Mouse (Mus musculus) layer of hippocampus, adult 2 months (tissue): ENCODE results near the gene Pwwp2b. TPM values are rescaled to one million over a fixed set of nuclear protein-coding genes. Genes with fewer than 3 reads are reported as not detected.

Experiments used
- DNase-seq, 2 experiments: peaks; one replicate each; pipeline ENCODE4 v3.0.0; 2022; ENCODE audit warnings: low spot score in 2 of 2
- H3K27ac ChIP-seq: fragments of 200-600 bp; 2 replicates; pipeline ENCODE4 v1.8.1; 2022
- H3K4me3 ChIP-seq: fragments of 200-600 bp; 2 replicates; pipeline ENCODE4 v1.8.1; 2022; ENCODE audit warnings: mild to moderate bottlenecking
- CTCF ChIP-seq: fragments of 200-600 bp; conservative IDR thresholded peaks from 2 replicates; pipeline ENCODE4 v1.8.1; 2022; ENCODE audit warnings: antibody characterized with exemption, mild to moderate bottlenecking, moderate library complexity
- total RNA-seq, 2 experiments: library from RNA; stranded (reverse); gene quantifications; 2 replicates each; pipeline ENCODE4 v1.2.3; 2021

Pwwp2b gene
- total RNA-seq, 2 experiments from 2014 or later = 35.0 to 37.6 TPM

DNA sequence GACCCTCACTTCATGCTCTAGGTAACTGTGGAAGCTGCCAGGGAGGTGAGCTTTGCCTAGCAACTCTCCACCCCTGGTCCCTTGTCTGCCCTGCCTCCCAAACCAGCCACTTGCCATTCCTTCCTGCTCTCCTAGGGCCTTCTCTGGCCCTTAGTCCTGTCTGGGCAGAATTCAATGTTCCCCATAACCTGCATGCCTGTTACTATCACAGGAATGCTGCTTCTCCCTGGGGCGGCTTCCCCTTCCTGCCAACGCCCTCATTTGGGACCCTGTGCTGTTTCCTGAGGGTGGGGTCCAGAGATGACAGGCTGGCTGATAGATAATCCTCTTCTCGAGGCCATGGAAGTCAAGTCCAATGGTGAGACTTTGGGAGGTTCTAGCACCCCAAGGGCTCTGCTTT is 5.2 kb downstream of the Pwwp2b start:
- DNase-seq = no peak
- TF ChIP-seq CTCF = no peak

DNA sequence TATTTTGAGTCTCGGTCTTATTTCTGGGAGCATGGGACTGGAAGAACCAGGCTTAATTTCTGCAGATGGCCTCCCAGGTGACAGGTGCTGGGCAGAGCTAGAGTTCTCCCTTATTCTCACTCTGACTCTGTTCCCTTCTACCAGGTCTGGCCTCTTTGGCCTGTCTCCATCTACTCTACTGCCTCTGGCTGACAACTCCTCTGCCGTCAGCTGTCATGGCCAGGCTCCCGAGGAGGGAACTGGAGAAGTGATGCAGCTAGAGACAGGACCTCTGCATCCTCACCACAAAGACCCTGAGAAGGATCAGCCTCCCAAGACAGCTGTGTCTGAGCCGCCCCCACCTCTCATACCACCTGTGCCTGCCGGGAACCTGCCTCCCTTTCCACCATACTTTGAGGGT is 6.3 kb downstream of the Pwwp2b start:
- no peak overlapping the region for H3K27ac ChIP-seq
- TF ChIP-seq CTCF = no peak
- no peak overlapping the region for H3K4me3 ChIP-seq
- DNase-seq = no peak

More for the DNA sequence above, 5.2 kb downstream of the Pwwp2b start:
- peak overlapping the region; percentile 99; the same call in 1 of the 2 replicates for H3K27ac ChIP-seq
- H3K4me3 ChIP-seq = no peak overlapping the region

DNA sequence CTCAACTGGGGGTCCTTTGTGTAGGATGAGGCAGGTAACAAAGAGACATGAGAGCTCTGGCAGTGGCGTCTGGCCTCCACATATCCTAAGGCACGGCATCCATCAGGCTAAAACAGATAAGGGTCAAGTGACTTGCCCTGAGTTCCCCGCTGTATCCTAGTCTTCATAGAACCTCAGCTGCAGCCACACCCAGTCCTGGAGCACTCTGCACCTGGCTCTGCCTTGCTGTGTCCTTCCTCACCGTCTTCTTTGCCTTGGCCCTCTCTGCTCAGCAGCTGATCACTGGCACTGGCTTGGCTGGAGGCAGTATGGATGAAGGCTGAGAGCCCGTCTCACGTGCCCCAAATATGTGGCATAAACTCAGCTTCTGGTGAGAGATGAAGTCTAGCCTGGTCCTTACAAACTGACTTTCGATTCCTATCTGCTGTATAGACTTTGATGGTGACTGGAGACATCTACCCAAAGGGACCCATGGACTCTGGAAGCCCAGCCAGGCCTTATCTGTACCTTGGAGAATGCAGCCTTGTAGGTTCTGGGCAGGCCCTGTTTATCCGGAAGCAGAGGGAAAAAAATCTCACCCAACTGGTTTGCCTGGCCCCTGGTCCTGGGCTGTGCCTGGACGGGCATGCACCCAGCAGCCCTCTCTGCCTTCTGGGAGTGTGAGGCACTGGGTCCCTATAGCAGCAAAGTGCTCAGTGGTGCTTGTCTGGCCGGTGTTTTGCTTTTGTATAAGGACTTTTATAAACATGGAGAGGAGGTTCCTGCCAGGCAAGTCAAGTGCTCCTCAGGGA is 9.7 kb downstream of the Pwwp2b start:
- no peak overlapping the region for H3K27ac ChIP-seq
- DNase-seq = no peak
- no peak overlapping the region for H3K4me3 ChIP-seq
- no peak for TF ChIP-seq CTCF

DNA sequence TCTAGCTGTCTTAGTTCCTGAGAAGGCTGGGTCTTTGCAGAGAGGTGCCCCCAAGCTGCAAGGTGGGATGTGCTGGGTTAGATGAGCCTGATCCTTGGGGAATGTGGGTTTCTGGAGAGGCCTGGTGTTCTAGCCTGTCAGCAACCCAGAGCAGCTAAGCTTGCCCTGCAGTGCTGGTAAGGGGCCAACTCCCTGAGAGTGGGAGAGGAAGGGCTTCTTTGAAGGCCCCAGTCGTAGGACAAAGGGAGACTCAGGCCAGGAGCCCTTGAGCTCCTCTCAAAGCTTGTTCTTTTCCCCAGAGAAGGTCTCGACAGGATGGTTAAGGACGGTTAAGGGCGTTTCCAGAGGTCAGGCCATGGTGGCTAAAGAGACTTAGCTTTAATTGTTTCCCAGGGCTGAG is 16.1 kb downstream of the Pwwp2b start:
- no peak for TF ChIP-seq CTCF
- Histone ChIP-seq H3K4me3 (no peak overlapping the region), H3K27ac (peak overlapping the region; percentile 55; the same call in 1 of the 2 replicates)
- no peak for DNase-seq

DNA sequence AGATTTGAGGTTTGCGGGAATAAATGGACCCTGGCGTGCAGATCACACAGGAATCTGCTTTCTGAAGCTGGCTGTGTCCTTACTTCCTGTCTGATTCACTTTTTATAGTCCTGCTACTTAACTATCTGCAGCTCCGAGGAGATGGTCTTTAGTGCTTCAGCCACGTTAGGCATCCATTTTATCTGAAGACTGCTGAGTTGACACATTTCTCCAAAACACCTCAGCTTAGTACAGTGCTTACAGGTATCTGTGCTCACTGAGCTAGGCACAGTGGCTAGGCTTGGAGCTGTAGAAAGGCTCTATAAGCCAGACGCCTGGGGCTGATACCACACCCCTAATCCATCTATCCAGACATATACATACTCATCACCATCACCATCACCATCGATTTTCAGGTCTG is 17.4 kb downstream of the Pwwp2b start:
- no peak overlapping the region for H3K4me3 ChIP-seq
- no peak for TF ChIP-seq CTCF
- DNase-seq = no peak
- H3K27ac ChIP-seq = peak overlapping the region; percentile 68; the same call in 1 of the 2 replicates

DNA sequence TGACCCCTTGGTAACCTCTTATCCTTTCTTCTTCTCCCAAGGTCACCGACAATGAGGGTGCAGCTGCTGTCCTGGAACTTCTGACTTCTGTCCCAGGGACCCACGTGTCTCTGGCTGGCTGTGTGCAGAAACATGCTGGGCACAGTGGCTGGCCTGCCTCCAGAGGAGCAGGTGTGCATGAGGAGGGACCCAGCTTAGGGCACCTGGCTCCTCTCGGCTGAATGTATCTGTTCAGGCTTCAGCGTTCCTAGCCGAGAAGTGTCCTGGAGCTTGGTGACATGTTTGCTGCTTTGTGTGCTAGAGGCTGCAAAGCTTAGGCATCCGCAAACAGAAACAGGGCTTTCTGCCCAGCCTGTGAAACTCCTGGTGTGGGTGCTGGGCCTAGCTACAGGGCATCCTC is 18.1 kb downstream of the Pwwp2b start:
- no peak for TF ChIP-seq CTCF
- Histone ChIP-seq H3K27ac (peak overlapping the region; percentile 68), H3K4me3 (no peak overlapping the region)
- DNase-seq = no peak

DNA sequence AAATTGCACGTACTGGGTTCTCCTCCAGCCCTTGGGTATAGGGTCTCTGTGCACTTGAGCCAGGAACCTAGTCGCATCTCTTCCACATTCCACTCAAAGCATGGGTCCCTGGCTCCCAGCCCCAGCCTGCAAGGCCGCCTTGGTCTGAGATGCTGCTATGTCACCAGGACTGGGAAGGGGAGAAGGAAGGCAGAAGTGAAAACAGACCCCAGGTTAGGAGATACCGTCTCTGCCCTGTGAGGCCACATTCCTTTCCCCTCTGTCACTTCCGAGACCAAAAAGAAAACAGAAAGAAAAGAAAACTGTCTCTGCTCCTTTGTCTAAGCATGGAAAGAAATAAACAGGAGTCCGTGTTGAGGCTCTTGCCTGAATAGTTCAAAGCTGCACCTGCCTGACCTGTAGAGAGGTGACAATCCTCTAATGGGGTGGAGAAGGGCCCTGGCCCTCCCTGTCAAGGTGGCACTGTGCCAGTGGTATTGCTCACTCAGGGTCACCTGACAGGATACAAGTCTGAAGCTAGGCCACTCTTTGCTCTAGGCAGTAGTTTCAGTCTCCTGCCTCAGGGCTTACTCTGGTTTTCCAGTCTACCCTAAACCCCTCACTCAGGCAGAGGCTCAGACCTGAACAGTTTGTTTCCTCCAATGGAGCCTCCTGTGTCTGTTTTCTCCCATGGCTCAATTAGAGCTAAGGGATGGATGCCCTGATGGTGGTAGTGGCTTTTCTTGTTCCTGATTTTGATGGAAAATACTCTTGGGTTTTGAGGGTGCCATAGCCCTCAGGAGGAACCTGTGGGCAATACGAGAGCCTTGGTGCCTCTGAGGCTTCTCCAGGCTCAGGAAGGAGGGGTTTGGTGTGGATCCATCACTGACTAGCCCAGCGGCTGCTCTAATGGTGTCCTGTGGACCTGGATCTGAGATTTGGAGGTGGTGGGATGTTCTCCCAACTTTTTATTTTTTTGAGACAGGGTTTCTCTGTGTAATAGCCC is 18.9 kb downstream of the Pwwp2b start:
- Histone ChIP-seq H3K4me3 (no peak overlapping the region), H3K27ac (peak overlapping the region; percentile 68)
- no peak for DNase-seq
- no peak for TF ChIP-seq CTCF

DNA sequence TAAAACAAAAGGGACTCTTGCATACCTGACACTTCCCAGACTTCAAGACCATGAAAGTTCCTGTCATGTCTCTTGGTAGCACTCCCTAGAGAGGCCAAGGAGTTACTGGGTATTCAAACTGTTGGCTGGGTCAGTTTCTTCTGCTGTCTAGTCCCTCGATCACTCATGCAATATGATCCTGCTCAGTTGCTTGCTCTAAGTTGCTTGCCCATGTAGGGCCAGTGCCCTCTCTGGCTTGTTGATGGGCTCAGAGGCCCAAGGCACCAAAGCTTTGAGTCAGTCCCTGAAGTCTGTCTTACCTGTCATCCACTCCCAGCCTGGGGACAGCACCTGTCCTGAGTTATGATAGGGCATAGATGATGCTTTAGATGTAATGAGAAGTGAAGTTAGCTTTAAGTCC is 22.5 kb downstream of the Pwwp2b start:
- H3K27ac ChIP-seq = no peak overlapping the region
- DNase-seq = no peak
- H3K4me3 ChIP-seq = no peak overlapping the region
- no peak for TF ChIP-seq CTCF

DNA sequence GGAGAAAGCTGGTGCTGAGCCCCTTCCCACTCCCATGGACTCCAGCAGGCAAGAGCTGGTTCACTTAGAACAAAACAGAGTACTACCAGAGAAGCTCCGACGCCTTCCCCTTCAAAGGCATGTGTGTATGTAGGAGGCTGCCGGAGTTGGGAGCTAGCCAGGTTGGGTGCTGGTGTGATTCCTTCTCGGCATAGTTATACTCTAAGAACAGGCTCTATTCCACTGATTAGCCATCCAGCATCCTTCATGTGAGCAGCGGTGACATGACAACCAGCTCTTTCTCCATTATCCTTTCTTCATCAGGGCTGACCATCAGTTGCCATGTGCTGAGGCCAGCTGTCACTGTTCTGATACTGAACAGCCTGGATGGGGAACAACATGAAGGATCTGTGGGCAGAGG is 23.6 kb downstream of the Pwwp2b start:
- no peak for TF ChIP-seq CTCF
- peak overlapping the region; percentile 78 for H3K27ac ChIP-seq
- DNase-seq = peak; percentile 57 to 66
- H3K4me3 ChIP-seq = no peak overlapping the region

DNA sequence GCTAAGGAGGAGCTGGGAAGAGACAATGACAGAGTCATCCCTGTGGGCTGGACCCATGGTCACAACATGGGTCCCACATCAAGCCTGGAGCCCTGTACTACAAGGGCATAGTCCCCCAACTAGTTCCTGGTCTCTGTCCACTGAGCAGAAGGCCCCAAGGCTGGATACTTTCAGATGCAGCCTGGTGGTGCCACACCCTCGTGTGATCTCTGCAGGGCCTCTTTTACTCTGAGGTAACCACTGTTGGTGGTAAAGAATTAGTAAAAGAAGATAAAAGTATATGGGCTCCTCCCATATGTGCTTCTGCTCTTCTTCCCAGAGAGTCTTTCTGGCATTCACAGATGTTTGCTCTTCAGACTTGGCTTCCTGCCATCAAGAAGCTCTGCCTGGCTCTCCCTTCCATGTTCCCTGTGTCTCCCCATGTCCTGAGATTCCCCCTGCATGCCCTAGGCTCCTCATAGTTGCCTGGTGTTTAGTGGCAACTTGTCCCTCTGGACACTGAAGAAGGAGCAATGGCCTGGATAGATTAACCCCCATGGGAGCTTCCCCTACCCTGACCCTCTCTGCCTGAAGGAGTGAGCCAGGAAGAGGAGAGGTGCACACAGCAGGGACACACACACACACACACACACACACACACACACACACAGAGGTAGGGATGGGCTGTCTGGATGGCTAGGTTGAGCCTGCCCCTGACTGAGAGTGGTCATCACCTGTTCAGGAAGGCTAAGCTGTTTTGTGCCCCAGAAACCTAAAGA is 24.5 kb downstream of the Pwwp2b start:
- H3K27ac ChIP-seq = peak overlapping the region; percentile 77
- TF ChIP-seq CTCF = no peak

DNA sequence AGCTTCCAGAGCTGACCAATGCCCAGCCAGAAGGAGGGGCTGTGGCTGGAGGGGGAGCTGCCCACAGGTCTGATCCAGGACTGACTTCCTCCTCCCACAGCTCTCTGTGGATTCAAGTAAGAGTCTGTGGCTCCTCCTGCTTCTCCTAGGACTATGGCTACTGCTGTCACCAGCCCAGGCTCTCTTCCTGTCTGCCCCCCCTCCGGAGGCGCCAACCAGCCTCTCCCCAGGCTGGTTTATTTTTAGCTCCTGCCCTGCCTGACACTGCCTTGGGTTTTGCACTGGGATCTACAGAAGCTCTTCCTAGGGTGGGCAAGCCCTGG is 25.1 kb downstream of the Pwwp2b start:
- peak overlapping the region; percentile 48; the same call in 1 of the 2 replicates for H3K27ac ChIP-seq
- DNase-seq = no peak
- no peak overlapping the region for H3K4me3 ChIP-seq
- no peak for TF ChIP-seq CTCF

More for the DNA sequence above, 24.5 kb downstream of the Pwwp2b start:
- peak; percentile 39 to 44 for DNase-seq
- H3K4me3 ChIP-seq = no peak overlapping the region

DNA sequence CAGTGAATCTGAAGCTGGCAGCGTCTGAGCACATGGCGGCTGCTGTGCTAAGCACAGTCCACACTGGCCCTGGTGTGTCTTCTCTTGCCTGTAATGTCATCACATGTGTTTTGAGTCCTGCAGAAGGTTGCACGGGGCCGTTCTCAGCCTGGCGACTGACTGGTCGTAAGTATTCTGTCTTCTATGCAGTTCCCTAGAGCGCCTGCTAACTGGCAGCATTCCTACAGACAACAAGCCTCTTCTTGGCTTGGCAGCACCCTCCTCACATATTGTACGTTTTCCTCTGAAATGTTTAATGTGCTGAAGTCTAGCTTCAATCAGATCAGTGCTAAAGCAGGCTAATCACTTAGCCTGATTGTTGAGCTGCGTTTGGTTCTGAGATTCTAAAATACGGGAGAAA is 27.3 kb downstream of the Pwwp2b start:
- H3K4me3 ChIP-seq = no peak overlapping the region
- peak overlapping the region; percentile 68; the same call in 1 of the 2 replicates for H3K27ac ChIP-seq
- peak in 1 of 2 experiments; percentile 57 for DNase-seq
- peak; percentile 23; the same call in 1 of the 2 replicates for TF ChIP-seq CTCF
